In genomic region chr2:27120241-27120641, GRCm38 (mm10) we compare ENCODE assay signal across 8 mouse cellular contexts. TPM values are rescaled to one million over a fixed set of nuclear protein-coding genes. Genes with fewer than 3 reads are reported as not detected.
DNase-seq lines count a peak whose midpoint lies in the region; ATAC-seq and TF ChIP-seq lines count a peak whose summit lies in the region.

No protein-coding gene starts in this region.

- peak; percentile 57; the same call in 1 of the 2 replicates for ATAC-seq in forebrain, embryonic 13.5 days
- ATAC-seq in limb, embryonic 14.5 days (ENCODE audit: low FRiP score, low read depth): peak; percentile 28; the same call in 1 of the 2 replicates
- no peak for ATAC-seq in megakaryocyte-erythroid progenitor cell, adult 5-6 weeks (replicated peaks; ENCODE audit: low FRiP score, low TSS enrichment, poor library complexity, severe bottlenecking)

- H3K27ac ChIP-seq in forebrain, embryonic 13.5 days: 0 out of 2 replicates have a peak overlapping the region, but pooled peaks have one; percentile 3
- no peak overlapping the region for H3K27ac ChIP-seq in forebrain, embryonic 10.5 days
- H3K27ac ChIP-seq in limb, embryonic 14.5 days (replicated peaks; ENCODE audit: low read depth, low read length): no peak overlapping the region

- whole genome bisulfite sequencing in forebrain, embryonic 13.5 days: 59% methylated on average over 8 of the region's 8 CpGs
- WGBS in forebrain, embryonic 10.5 days: 95% methylated on average over 8 of the region's 8 CpGs
- 52% methylated on average over 8 of the region's 8 CpGs for WGBS in limb, embryonic 14.5 days

- no peak overlapping the region for H3K4me3 ChIP-seq in forebrain, embryonic 13.5 days
- H3K4me3 ChIP-seq in forebrain, embryonic 10.5 days: no peak overlapping the region
- H3K4me3 ChIP-seq in limb, embryonic 14.5 days (replicated peaks; ENCODE audit: low read length): no peak overlapping the region

- no peak for TF ChIP-seq POLR2A in limb, embryonic 14.5 days (IDR thresholded peaks at IDR 0.05; ENCODE audit: borderline replicate concordance, extremely low read depth, insufficient read depth, insufficient read length)

- no peaks in the 10 kb centered on the region for H3K9me3 ChIP-seq in forebrain, embryonic 13.5 days (replicated peaks)
- H3K9me3 ChIP-seq in forebrain, embryonic 10.5 days: no peaks in the 10 kb centered on the region
- H3K9me3 ChIP-seq in limb, embryonic 14.5 days (ENCODE audit: control insufficient read depth, low read length): no peaks in the 10 kb centered on the region

- no peaks in the 10 kb centered on the region for H3K27me3 ChIP-seq in forebrain, embryonic 13.5 days
- H3K27me3 ChIP-seq in forebrain, embryonic 10.5 days (ENCODE audit: poor library complexity, severe bottlenecking): no peaks in the 10 kb centered on the region
- H3K27me3 ChIP-seq in limb, embryonic 14.5 days (ENCODE audit: control insufficient read depth, insufficient read depth, low read length): no peaks in the 10 kb centered on the region

- no peak overlapping the region for H3K9ac ChIP-seq in forebrain, embryonic 13.5 days
- no peak overlapping the region for H3K9ac ChIP-seq in limb, embryonic 14.5 days (ENCODE audit: low read depth, low read length, severe bottlenecking)

- H3K4me2 ChIP-seq in forebrain, embryonic 13.5 days: no peak overlapping the region
- no peak overlapping the region for H3K4me2 ChIP-seq in limb, embryonic 14.5 days (replicated peaks; ENCODE audit: low read depth, low read length, severe bottlenecking)

- no peak for DNase-seq in forebrain, embryonic 10.5 days (ENCODE audit: extremely low spot score, low spot score)
- peak; percentile 9 for DNase-seq in 3T3-L1 (ENCODE audit: low read depth, low spot score)
- DNase-seq in gastrocnemius, postnatal 14 days: peak; percentile 68
- DNase-seq in limb, embryonic 14.5 days (ENCODE audit: low spot score): peak; percentile 21
- DNase-seq in urinary bladder, postnatal 36 days (ENCODE audit: low spot score in 2 of 2): peak; percentile 18 to 35
- DNase-seq in layer of hippocampus, postnatal 25 days (ENCODE audit: extremely low spot score in 1 of 2, low spot score in 1 of 2): no peak

- intact Hi-C loops in gastrocnemius, postnatal 14 days (cut with DNase I; ENCODE audit: low total_unique reads): loop anchor here (10.0 kb wide), 1 partner anchor 45 kb away; the partner anchor contains the start of genes Adamtsl2 and Mymk

- H3K36me3 ChIP-seq in forebrain, embryonic 13.5 days (ENCODE audit: poor library complexity, severe bottlenecking): no peaks in the 10 kb centered on the region
- no peaks in the 10 kb centered on the region for H3K36me3 ChIP-seq in forebrain, embryonic 10.5 days (replicated peaks)
- no peaks in the 10 kb centered on the region for H3K36me3 ChIP-seq in limb, embryonic 14.5 days (ENCODE audit: control insufficient read depth, insufficient read depth, low read length)

- peaks cover 26% of the 10 kb centered on the region for H3K4me1 ChIP-seq in forebrain, embryonic 13.5 days
- H3K4me1 ChIP-seq in forebrain, embryonic 10.5 days: peaks cover 27% of the 10 kb centered on the region
- peaks cover 41% of the 10 kb centered on the region for H3K4me1 ChIP-seq in limb, embryonic 14.5 days (ENCODE audit: control insufficient read depth, insufficient read depth, low read length)

RNA-seq across cellular contexts. Expression of gene Fam163b, which starts 22.1 kb away (rescaled TPM):
- polyA plus RNA-seq in forebrain, embryonic 13.5 days (2015; fragmentation: Nextera tagmentation; extraction: Ambion mirVana): 0.76 and 1.7 TPM in 2 replicates
- 0.05 and 0.16 TPM in 2 replicates for polyA plus RNA-seq in forebrain, embryonic 10.5 days (2016; fragmentation: Nextera tagmentation; extraction: Ambion mirVana)
- under 1 TPM; 0.07 to 0.08 TPM for total RNA-seq in gastrocnemius, postnatal 14 days (2021)
- 0.68 and 1.1 TPM in 2 replicates for polyA plus RNA-seq in limb, embryonic 14.5 days (2012; rRNA removed)
- 0.30 and 0.43 TPM in 2 replicates for polyA plus RNA-seq in limb, embryonic 14.5 days (2014; fragmentation: Nextera tagmentation; extraction: Ambion mirVana)
- total RNA-seq in layer of hippocampus, postnatal 25 days (2021): 100 to 1,000 TPM; 119 to 162 TPM
- not detected in 2 replicates for total RNA-seq in megakaryocyte-erythroid progenitor cell, adult 5-6 weeks (2014; fragmentation: Nextera tagmentation)
- total RNA-seq in megakaryocyte-erythroid progenitor cell, adult 5-6 weeks (2017): not detected in 2 replicates

RNA-seq across cellular contexts. Expression of gene Adamtsl2, which starts 41.1 kb away (rescaled TPM):
- 5.7 and 7.6 TPM in 2 replicates for polyA plus RNA-seq in forebrain, embryonic 13.5 days (2015; fragmentation: Nextera tagmentation; extraction: Ambion mirVana)
- polyA plus RNA-seq in forebrain, embryonic 10.5 days (2016; fragmentation: Nextera tagmentation; extraction: Ambion mirVana): 3.8 and 5.3 TPM in 2 replicates
- 10 to 100 TPM in 1 of 2 experiments, 1 to 10 TPM in 1; 6.3 to 10.5 TPM for total RNA-seq in gastrocnemius, postnatal 14 days (2021)
- polyA plus RNA-seq in limb, embryonic 14.5 days (2012; rRNA removed): 16.1 and 21.5 TPM in 2 replicates
- polyA plus RNA-seq in limb, embryonic 14.5 days (2014; fragmentation: Nextera tagmentation; extraction: Ambion mirVana): 9.3 and 12.9 TPM in 2 replicates
- total RNA-seq in layer of hippocampus, postnatal 25 days (2021): 10 to 100 TPM; 10.9 to 12.7 TPM
- total RNA-seq in megakaryocyte-erythroid progenitor cell, adult 5-6 weeks (2014; fragmentation: Nextera tagmentation): 1.2 TPM in 1 of 2 replicates, not detected in the other
- total RNA-seq in megakaryocyte-erythroid progenitor cell, adult 5-6 weeks (2017): not detected in 2 replicates

RNA-seq across cellular contexts. Expression of gene Dbh, which starts 44.8 kb away (rescaled TPM):
- not detected in 2 replicates for polyA plus RNA-seq in forebrain, embryonic 13.5 days (2015; fragmentation: Nextera tagmentation; extraction: Ambion mirVana)
- not detected in 2 replicates for polyA plus RNA-seq in forebrain, embryonic 10.5 days (2016; fragmentation: Nextera tagmentation; extraction: Ambion mirVana)
- total RNA-seq in gastrocnemius, postnatal 14 days (2021): under 1 TPM in 1 of 2 experiments, not detected in 1; 0.12 TPM
- polyA plus RNA-seq in limb, embryonic 14.5 days (2012; rRNA removed): 1.3 and 2.2 TPM in 2 replicates
- polyA plus RNA-seq in limb, embryonic 14.5 days (2014; fragmentation: Nextera tagmentation; extraction: Ambion mirVana): 1.00 and 1.6 TPM in 2 replicates
- under 1 TPM; 0.54 TPM for total RNA-seq in layer of hippocampus, postnatal 25 days (2021)
- not detected in 2 replicates for total RNA-seq in megakaryocyte-erythroid progenitor cell, adult 5-6 weeks (2014; fragmentation: Nextera tagmentation)
- total RNA-seq in megakaryocyte-erythroid progenitor cell, adult 5-6 weeks (2017): not detected in 2 replicates

RNA-seq across cellular contexts. Expression of gene Mymk, which starts 48.3 kb away (rescaled TPM):
- not detected in 2 replicates for polyA plus RNA-seq in forebrain, embryonic 13.5 days (2015; fragmentation: Nextera tagmentation; extraction: Ambion mirVana)
- polyA plus RNA-seq in forebrain, embryonic 10.5 days (2016; fragmentation: Nextera tagmentation; extraction: Ambion mirVana): not detected in 2 replicates
- total RNA-seq in gastrocnemius, postnatal 14 days (2021): 10 to 100 TPM; 30.5 to 36.4 TPM
- 46.8 and 60.5 TPM in 2 replicates for polyA plus RNA-seq in limb, embryonic 14.5 days (2012; rRNA removed)
- 47.8 and 70.4 TPM in 2 replicates for polyA plus RNA-seq in limb, embryonic 14.5 days (2014; fragmentation: Nextera tagmentation; extraction: Ambion mirVana)
- total RNA-seq in layer of hippocampus, postnatal 25 days (2021): under 1 TPM; 0.61 to 0.71 TPM
- total RNA-seq in megakaryocyte-erythroid progenitor cell, adult 5-6 weeks (2014; fragmentation: Nextera tagmentation): not detected in 2 replicates
- total RNA-seq in megakaryocyte-erythroid progenitor cell, adult 5-6 weeks (2017): not detected in 2 replicates

Comparison
In these comparisons a context has a peak if more than half of its experiments do, and no peak if none do; other contexts are left out.
1. DNase-seq: peak in 3T3-L1 (single experiment), gastrocnemius, postnatal 14 days (single experiment), limb, embryonic 14.5 days (single experiment) and urinary bladder, postnatal 36 days (2 of 2); none in forebrain, embryonic 10.5 days (single experiment) and layer of hippocampus, postnatal 25 days (0 of 2).
2. RNA of gene Fam163b, which starts 22.1 kb away (total RNA-seq): 119 to 162 TPM in layer of hippocampus, postnatal 25 days; 0.07 to 0.08 TPM in gastrocnemius, postnatal 14 days and not detected in megakaryocyte-erythroid progenitor cell, adult 5-6 weeks; every median in the first group is over 100 times any median in the second.